Mouse (Mus musculus): ENCODE data around the gene Cib2. TPM values are rescaled to one million over a fixed set of nuclear protein-coding genes. Genes with fewer than 3 reads are reported as not detected.

Cib2 gene
- polyA plus RNA-seq, 1 experiment, result 34.7 TPM

DNA sequence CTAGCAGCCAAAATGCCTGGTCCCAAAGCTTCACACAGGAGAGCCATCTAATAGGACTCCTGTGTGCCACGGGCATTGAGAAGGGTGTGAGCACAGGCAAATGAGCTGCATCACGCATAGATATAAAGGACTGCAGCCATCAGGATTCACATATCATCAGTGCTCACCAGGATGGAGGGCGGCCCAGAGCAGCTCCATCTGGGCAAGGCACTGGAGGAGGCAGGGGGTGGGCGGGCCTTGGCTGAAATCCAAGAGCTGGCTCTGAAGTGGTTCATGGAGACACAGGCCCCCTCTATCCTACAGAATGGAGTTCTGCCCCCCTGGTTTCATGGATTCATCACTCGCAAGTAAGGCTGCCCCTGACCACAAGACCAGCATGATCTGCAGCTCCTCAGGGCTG is 26.0 kb downstream of the Cib2 start:
- Histone ChIP-seq H3K4me3 (ENCODE audit: insufficient read depth, low read length) (no peak overlapping the region), H3K27ac (ENCODE audit: insufficient read depth, low read length) (no peak overlapping the region), H3K4me1 (ENCODE audit: control insufficient read depth, insufficient read depth, low read length) (peaks cover 7% of the 10 kb centered on the region)
- TF ChIP-seq CTCF (IDR thresholded peaks at IDR 0.05; ENCODE audit: extremely low read depth, insufficient read depth, low read length) (no peak), POLR2A (IDR thresholded peaks at IDR 0.05; ENCODE audit: extremely low read depth, insufficient read depth, low read length) (no peak)

DNA sequence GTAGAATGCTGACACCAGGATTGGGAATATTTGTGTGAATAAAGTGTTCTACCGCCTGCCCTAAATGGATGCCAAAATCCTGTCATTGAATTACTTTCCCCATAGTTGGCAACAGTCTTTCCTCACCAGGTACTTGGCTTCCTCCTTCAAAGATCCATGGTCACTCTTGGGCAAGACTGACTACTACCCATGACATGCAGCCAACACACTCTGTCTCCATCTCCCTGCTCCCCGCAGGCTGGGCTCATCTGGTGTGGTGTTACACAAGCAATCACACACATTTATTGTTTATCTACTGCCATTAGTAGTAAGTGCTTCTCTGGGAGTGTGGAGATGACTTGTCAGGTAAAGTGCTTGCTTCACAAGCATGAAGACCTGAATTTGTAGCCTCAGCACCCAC is 27.1 kb downstream of the Cib2 start:
- TF ChIP-seq CTCF (IDR thresholded peaks at IDR 0.05; ENCODE audit: extremely low read depth, insufficient read depth, low read length) (no peak), POLR2A (IDR thresholded peaks at IDR 0.05; ENCODE audit: extremely low read depth, insufficient read depth, low read length) (no peak)
- H3K4me1 ChIP-seq (ENCODE audit: control insufficient read depth, insufficient read depth, low read length), result peaks cover 7% of the 10 kb centered on the region
- no peak overlapping the region for H3K4me3 ChIP-seq (ENCODE audit: insufficient read depth, low read length)
- no peak overlapping the region for H3K27ac ChIP-seq (ENCODE audit: insufficient read depth, low read length)

DNA sequence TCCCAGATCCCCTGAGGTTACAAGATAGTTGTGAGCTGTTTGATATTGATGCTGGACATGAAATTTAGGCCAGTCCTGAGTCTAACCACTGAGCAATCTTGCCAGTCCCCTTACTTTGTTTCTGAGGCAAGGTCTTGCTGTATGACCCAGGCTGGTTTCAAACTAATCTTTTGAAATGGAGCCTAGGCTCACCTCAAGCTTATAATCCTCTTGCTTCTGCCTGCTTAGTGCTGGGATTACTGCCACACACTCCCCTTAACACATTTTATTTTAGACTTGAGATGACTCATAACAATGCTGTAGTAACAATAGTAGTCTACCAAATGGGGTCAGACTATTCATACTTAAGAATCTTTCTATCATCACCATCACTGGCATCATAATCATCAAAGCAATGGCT is 28.6 kb downstream of the Cib2 start:
- Histone ChIP-seq H3K4me1 (ENCODE audit: control insufficient read depth, insufficient read depth, low read length) (peaks cover 7% of the 10 kb centered on the region), H3K27ac (ENCODE audit: insufficient read depth, low read length) (no peak overlapping the region), H3K4me3 (ENCODE audit: insufficient read depth, low read length) (no peak overlapping the region)
- no peak for TF ChIP-seq CTCF (IDR thresholded peaks at IDR 0.05; ENCODE audit: extremely low read depth, insufficient read depth, low read length)
- TF ChIP-seq POLR2A (IDR thresholded peaks at IDR 0.05; ENCODE audit: extremely low read depth, insufficient read depth, low read length), result no peak

DNA sequence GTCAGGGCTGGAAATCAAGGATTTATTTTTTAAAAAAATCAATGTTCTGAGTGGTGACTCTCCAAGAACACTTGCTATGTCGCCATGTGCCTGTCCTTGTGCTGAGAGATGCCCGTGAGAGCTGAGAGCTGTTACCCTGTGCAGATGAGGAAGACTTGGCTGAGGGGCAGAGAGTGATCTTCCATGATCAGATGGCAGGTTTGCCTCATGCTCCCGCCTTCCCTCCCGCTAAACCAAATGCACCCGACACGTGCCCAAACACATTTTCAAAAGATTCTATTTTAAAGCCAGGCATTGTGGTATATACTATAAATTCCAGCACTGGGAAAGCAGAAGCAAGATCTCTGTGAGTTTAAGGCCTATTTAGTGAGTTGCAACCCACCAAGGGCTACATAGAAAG is 29.2 kb downstream of the Cib2 start:
- H3K4me3 ChIP-seq (ENCODE audit: insufficient read depth, low read length), result no peak overlapping the region
- peaks cover 7% of the 10 kb centered on the region for H3K4me1 ChIP-seq (ENCODE audit: control insufficient read depth, insufficient read depth, low read length)
- TF ChIP-seq CTCF (IDR thresholded peaks at IDR 0.05; ENCODE audit: extremely low read depth, insufficient read depth, low read length), result no peak
- TF ChIP-seq POLR2A (IDR thresholded peaks at IDR 0.05; ENCODE audit: extremely low read depth, insufficient read depth, low read length), result no peak
- H3K27ac ChIP-seq (ENCODE audit: insufficient read depth, low read length), result no peak overlapping the region

DNA sequence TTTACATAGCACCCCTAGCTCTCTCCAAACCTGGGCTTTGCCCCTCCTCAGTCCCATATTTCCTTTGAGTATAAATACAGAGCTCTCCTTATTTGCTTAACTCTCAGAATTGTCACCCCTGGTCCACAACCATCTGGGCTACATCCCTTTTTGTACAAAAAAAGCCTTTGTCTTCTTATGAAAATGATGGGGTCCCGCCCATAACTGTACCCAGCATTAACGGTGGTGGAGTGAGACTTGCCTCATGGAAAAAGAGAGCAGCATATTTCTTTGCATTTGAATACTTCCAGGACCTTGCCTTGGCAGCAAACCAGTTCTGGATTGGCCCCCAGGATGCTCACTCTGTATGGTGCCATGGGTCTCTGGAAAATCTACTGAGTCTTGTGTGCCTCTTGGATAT is 30.1 kb downstream of the Cib2 start:
- TF ChIP-seq CTCF (IDR thresholded peaks at IDR 0.05; ENCODE audit: extremely low read depth, insufficient read depth, low read length) (no peak), POLR2A (IDR thresholded peaks at IDR 0.05; ENCODE audit: extremely low read depth, insufficient read depth, low read length) (no peak)

DNA sequence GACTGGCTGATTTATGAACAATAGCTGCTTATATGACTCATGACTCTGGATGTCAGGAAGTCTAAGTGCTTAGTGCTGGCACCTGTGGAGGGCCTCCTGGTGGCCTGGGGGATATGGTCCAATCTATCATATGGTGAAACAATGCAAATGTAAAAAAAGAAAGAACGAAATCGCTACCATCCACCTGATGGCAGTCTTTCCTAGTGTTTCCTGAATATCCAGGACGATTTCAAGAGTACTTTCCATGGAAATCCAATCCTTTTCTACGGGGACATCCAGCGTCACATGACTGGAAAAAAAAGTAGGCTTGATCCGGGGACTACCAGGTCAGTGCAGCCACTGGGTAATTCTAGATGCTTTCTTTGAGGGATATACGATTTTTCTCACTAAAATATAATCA is 32.3 kb downstream of the Cib2 start:
- Histone ChIP-seq H3K27ac (ENCODE audit: insufficient read depth, low read length) (no peak overlapping the region), H3K4me1 (ENCODE audit: control insufficient read depth, insufficient read depth, low read length) (peaks cover 3% of the 10 kb centered on the region), H3K4me3 (ENCODE audit: insufficient read depth, low read length) (no peak overlapping the region)
- no peak for TF ChIP-seq POLR2A (IDR thresholded peaks at IDR 0.05; ENCODE audit: extremely low read depth, insufficient read depth, low read length)
- TF ChIP-seq CTCF (IDR thresholded peaks at IDR 0.05; ENCODE audit: extremely low read depth, insufficient read depth, low read length), result 0 out of 2 replicates have a peak, but pooled peaks have one; percentile 26

More for the DNA sequence above, 30.1 kb downstream of the Cib2 start:
- Histone ChIP-seq H3K27ac (ENCODE audit: insufficient read depth, low read length) (no peak overlapping the region), H3K4me1 (ENCODE audit: control insufficient read depth, insufficient read depth, low read length) (peaks cover 7% of the 10 kb centered on the region), H3K4me3 (ENCODE audit: insufficient read depth, low read length) (no peak overlapping the region)

DNA sequence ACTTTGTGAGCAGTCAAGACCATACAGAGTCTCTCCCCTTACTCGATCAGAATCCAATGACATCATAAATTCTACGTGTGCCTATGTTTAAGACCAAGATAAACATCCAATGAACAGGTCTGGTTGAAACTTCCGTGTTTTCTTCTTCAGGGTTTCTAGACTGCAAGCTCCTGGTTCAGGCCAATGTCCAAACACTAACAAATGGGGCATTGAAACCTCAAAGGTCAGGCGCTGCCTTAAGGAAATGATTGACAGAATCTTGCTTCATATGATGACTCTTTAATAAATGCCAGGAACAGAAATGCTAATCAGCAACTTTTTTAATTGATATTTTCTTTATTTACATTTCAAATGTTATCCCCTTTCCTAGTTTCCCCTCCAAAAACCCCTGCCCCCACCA is 39.7 kb downstream of the Cib2 start:
- TF ChIP-seq CTCF (IDR thresholded peaks at IDR 0.05; ENCODE audit: extremely low read depth, insufficient read depth, low read length) (no peak), POLR2A (IDR thresholded peaks at IDR 0.05; ENCODE audit: extremely low read depth, insufficient read depth, low read length) (no peak)
- peaks cover 1% of the 10 kb centered on the region; the same call in 1 of the 2 replicates for H3K4me1 ChIP-seq (ENCODE audit: control insufficient read depth, insufficient read depth, low read length)
- H3K27ac ChIP-seq (ENCODE audit: insufficient read depth, low read length), result no peak overlapping the region
- no peak overlapping the region for H3K4me3 ChIP-seq (ENCODE audit: insufficient read depth, low read length)

DNA sequence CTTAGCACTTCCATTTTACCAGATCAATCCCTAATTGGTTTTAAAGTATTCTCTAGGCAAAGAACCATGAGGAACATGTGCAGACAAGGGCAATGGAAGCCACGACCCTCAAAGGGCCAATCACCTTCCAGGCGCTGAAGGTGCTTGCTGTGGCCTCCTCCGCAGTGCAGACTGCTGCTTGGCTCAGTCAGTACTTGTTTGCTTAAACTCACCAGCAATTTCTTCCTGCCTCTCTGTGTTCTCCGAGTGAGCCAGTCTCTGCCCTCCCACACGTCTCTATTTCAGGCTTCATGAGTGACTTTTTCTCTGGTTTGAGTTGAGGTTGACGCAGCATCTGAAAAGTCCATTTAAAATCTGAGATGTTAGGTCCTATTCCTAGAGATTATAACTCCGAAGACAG is 41.1 kb downstream of the Cib2 start:
- Histone ChIP-seq H3K4me1 (ENCODE audit: control insufficient read depth, insufficient read depth, low read length) (peaks cover 1% of the 10 kb centered on the region; the same call in 1 of the 2 replicates), H3K27ac (ENCODE audit: insufficient read depth, low read length) (no peak overlapping the region; the same call in 1 of the 2 replicates), H3K4me3 (ENCODE audit: insufficient read depth, low read length) (no peak overlapping the region)
- TF ChIP-seq POLR2A (IDR thresholded peaks at IDR 0.05; ENCODE audit: extremely low read depth, insufficient read depth, low read length) (peak; percentile 49; the same call in 1 of the 2 replicates), CTCF (IDR thresholded peaks at IDR 0.05; ENCODE audit: extremely low read depth, insufficient read depth, low read length) (no peak)

DNA sequence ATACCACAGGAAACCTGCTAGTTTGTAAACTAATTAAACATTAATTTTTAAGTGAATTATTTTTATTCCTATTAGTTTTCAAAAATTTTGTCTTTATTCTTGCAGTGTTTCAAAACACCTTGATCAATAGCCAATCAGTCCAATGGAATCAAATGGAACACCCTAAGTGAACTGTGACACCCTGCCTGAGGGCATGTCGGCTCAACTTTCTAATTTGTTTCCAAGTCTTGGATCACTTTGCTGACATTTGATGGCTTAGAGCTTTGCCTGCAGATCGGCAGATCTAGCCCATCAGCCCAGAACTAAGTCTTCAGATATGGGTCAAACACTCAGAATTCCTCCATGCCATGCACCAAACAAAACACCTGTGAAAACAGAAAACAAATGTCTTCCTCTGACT is 44.0 kb downstream of the Cib2 start:
- Histone ChIP-seq H3K4me1 (ENCODE audit: control insufficient read depth, insufficient read depth, low read length) (peaks cover 1% of the 10 kb centered on the region; the same call in 1 of the 2 replicates), H3K4me3 (ENCODE audit: insufficient read depth, low read length) (no peak overlapping the region), H3K27ac (ENCODE audit: insufficient read depth, low read length) (no peak overlapping the region)
- no peak for TF ChIP-seq POLR2A (IDR thresholded peaks at IDR 0.05; ENCODE audit: extremely low read depth, insufficient read depth, low read length)
- no peak for TF ChIP-seq CTCF (IDR thresholded peaks at IDR 0.05; ENCODE audit: extremely low read depth, insufficient read depth, low read length)

DNA sequence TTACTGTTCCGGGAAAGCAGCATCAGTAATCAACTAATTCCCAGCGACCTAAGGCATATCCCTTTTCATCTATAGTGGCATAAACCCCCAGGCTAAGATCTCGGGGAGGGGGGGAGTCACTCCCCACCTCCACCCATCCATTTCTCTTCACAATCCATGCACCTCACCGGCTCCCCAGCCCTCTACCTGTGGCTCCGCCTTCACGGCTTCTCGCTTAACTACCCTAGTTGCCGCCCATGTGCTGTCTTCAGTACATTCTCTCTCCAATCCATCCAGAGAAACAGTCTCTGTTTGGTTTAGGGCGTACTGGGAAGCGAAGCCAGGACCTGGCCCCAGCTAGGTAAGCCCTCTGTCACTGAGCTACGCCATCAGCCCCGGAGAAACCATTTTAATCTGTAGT is 57.1 kb downstream of the Cib2 start:
- Histone ChIP-seq H3K27ac (ENCODE audit: insufficient read depth, low read length) (no peak overlapping the region), H3K4me3 (ENCODE audit: insufficient read depth, low read length) (no peak overlapping the region), H3K4me1 (ENCODE audit: control insufficient read depth, insufficient read depth, low read length) (peaks cover 1% of the 10 kb centered on the region; the same call in 1 of the 2 replicates)
- no peak for TF ChIP-seq CTCF (IDR thresholded peaks at IDR 0.05; ENCODE audit: extremely low read depth, insufficient read depth, low read length)
- no peak for TF ChIP-seq POLR2A (IDR thresholded peaks at IDR 0.05; ENCODE audit: extremely low read depth, insufficient read depth, low read length)

Data from cortical plate, adult 2 months (tissue).